Mouse (Mus musculus) CH12.LX (cell line): ENCODE results near the gene Ldah. TPM values are rescaled to one million over a fixed set of nuclear protein-coding genes. Genes with fewer than 3 reads are reported as not detected.

Experiments used
- DNase-seq: peaks from one replicate; pipeline ENCODE4 v3.0.0-alpha.2; 2013; ENCODE audit errors: extremely low read depth
- H3K27ac ChIP-seq: 2 replicates; pipeline ENCODE4 v1.5.1; 2012; ENCODE audit warnings: low read depth, mild to moderate bottlenecking, control low read depth, moderate library complexity; ENCODE audit not compliant: insufficient read depth
- H3K27me3 ChIP-seq: replicated peaks from 2 replicates; pipeline ENCODE3; 2012; ENCODE audit warnings: inconsistent platforms
- H3K36me3 ChIP-seq, 2 experiments: replicated peaks in 1 of 2; 2 replicates each; pipeline versions ENCODE3 to v1.6.1; 2012; ENCODE audit warnings: inconsistent platforms in 1 of 2, low read length in 1 of 2, mild to moderate bottlenecking in 1 of 2, mixed read lengths in 1 of 2, moderate library complexity in 1 of 2; ENCODE audit not compliant: control insufficient read depth in 1 of 2, insufficient read depth in 1 of 2
- H3K4me1 ChIP-seq, 2 experiments: 2 replicates each; pipeline ENCODE4 v1.6.1; 2012; ENCODE audit warnings: inconsistent platforms in 1 of 2, moderate library complexity in 1 of 2; ENCODE audit not compliant: insufficient read depth in 2 of 2, control insufficient read depth in 1 of 2
- H3K4me2 ChIP-seq: 2 replicates; pipeline ENCODE4 v1.6.1; 2012; ENCODE audit warnings: low read depth, mild to moderate bottlenecking, control low read depth; ENCODE audit not compliant: poor library complexity, insufficient read depth, severe bottlenecking
- H3K4me3 ChIP-seq, 3 experiments: fragments of 150-350 bp in 1 of 3; sonication (generic) in 1 of 3; replicated peaks in 1 of 3; 2 replicates each; pipeline versions ENCODE3 to v1.5.1; 2011 to 2012; ENCODE audit warnings: low read depth in 2 of 3, low read length in 2 of 3, mild to moderate bottlenecking in 2 of 3, moderate library complexity in 2 of 3, control low read depth in 1 of 3, improper control_type of control experiment in 1 of 3, inconsistent platforms in 1 of 3, mixed read lengths in 1 of 3; ENCODE audit not compliant: poor library complexity in 1 of 3
- H3K79me2 ChIP-seq: replicated peaks from 2 replicates; pipeline ENCODE4 v1.6.1; 2012; ENCODE audit warnings: mild to moderate bottlenecking, moderate library complexity; ENCODE audit not compliant: control insufficient read depth, poor library complexity, insufficient read depth, severe bottlenecking; ENCODE audit errors: extremely low read depth
- H3K9ac ChIP-seq: 2 replicates; pipeline ENCODE4 v1.6.1; 2012; ENCODE audit warnings: low read depth, mild to moderate bottlenecking, control low read depth, moderate library complexity; ENCODE audit not compliant: insufficient read depth
- H3K9me3 ChIP-seq: replicated peaks from 2 replicates; pipeline ENCODE3; 2012; ENCODE audit warnings: low read length, inconsistent platforms, mixed read lengths
- CHD1 ChIP-seq: IDR thresholded peaks from 2 replicates; pipeline ENCODE4 v1.6.1; 2012; ENCODE audit warnings: low read depth, low read length, improper control_type of control experiment, inconsistent platforms
- CHD2 ChIP-seq: IDR thresholded peaks from 2 replicates; pipeline ENCODE4 v1.6.1; 2011; ENCODE audit warnings: low read length, improper control_type of control experiment
- EP300 ChIP-seq: IDR thresholded peaks from 2 replicates; pipeline ENCODE4 v1.6.1; 2011; ENCODE audit warnings: low read length, improper control_type of control experiment
- HCFC1 ChIP-seq: IDR thresholded peaks from 2 replicates; pipeline ENCODE4 v1.6.1; 2012; ENCODE audit warnings: low read depth, mild to moderate bottlenecking, inconsistent platforms, low read length, improper control_type of control experiment
- IRF4 ChIP-seq: IDR thresholded peaks from 2 replicates; pipeline ENCODE4 v1.6.1; 2014; ENCODE audit warnings: low read depth, mild to moderate bottlenecking, inconsistent platforms, low read length, improper control_type of control experiment
- MAFK ChIP-seq: IDR thresholded peaks from 2 replicates; pipeline ENCODE4 v1.6.1; 2011; ENCODE audit warnings: low read length, improper control_type of control experiment; ENCODE audit not compliant: insufficient replicate concordance
- MAX ChIP-seq: IDR thresholded peaks from 2 replicates; pipeline ENCODE4 v1.6.1; 2011; ENCODE audit warnings: low read length, improper control_type of control experiment
- MAZ ChIP-seq: IDR thresholded peaks from 2 replicates; pipeline ENCODE4 v1.6.1; 2012; ENCODE audit warnings: low read depth, mild to moderate bottlenecking, inconsistent platforms, low read length, improper control_type of control experiment, moderate library complexity
- MEF2A ChIP-seq: IDR thresholded peaks from 2 replicates; pipeline ENCODE4 v1.6.1; 2014; ENCODE audit warnings: low read depth, mild to moderate bottlenecking, inconsistent platforms, low read length, improper control_type of control experiment, borderline replicate concordance
- MXI1 ChIP-seq: IDR thresholded peaks from 2 replicates; pipeline ENCODE4 v1.6.1; 2011; ENCODE audit warnings: mild to moderate bottlenecking, low read depth, low read length, improper control_type of control experiment
- NELFE ChIP-seq: IDR thresholded peaks from 2 replicates; pipeline ENCODE4 v1.6.1; 2011; ENCODE audit warnings: low read depth, low read length, improper control_type of control experiment
- NRF1 ChIP-seq: IDR thresholded peaks from 2 replicates; pipeline ENCODE4 v1.6.1; 2014; ENCODE audit warnings: low read depth, mild to moderate bottlenecking, inconsistent platforms, low read length, improper control_type of control experiment, moderate library complexity
- PAX5 ChIP-seq: IDR thresholded peaks from 2 replicates; pipeline ENCODE4 v1.6.1; 2012; ENCODE audit warnings: low read length, inconsistent platforms, mixed read lengths
- POLR2A ChIP-seq: IDR thresholded peaks from 2 replicates; pipeline ENCODE4 v1.6.1; 2011; ENCODE audit warnings: low read depth, mild to moderate bottlenecking, improper control_type of control experiment, low read length
- RAD21 ChIP-seq: IDR thresholded peaks from 2 replicates; pipeline ENCODE4 v1.6.1; 2011; ENCODE audit warnings: low read depth, mild to moderate bottlenecking, low read length, improper control_type of control experiment, moderate library complexity
- SIN3A ChIP-seq: IDR thresholded peaks from 2 replicates; pipeline ENCODE4 v1.6.1; 2012; ENCODE audit warnings: low read length, improper control_type of control experiment, inconsistent platforms
- TBP ChIP-seq: conservative IDR thresholded peaks from 2 replicates; pipeline ENCODE4 v1.6.1; 2011; ENCODE audit warnings: low read depth, low read length, improper control_type of control experiment
- TCF12 ChIP-seq: IDR thresholded peaks from 2 replicates; pipeline ENCODE4 v1.6.1; 2014; ENCODE audit warnings: low read depth, mild to moderate bottlenecking, inconsistent platforms, low read length, improper control_type of control experiment
- UBTF ChIP-seq: IDR thresholded peaks from 2 replicates; pipeline ENCODE4 v1.6.1; 2012; ENCODE audit warnings: low read depth, mild to moderate bottlenecking, inconsistent platforms, low read length, improper control_type of control experiment, moderate library complexity
- USF1 ChIP-seq: IDR thresholded peaks from 2 replicates; pipeline ENCODE4 v1.6.1; 2014; ENCODE audit warnings: low read depth, mild to moderate bottlenecking, inconsistent platforms, low read length, improper control_type of control experiment
- USF2 ChIP-seq: conservative IDR thresholded peaks from 2 replicates; pipeline ENCODE4 v1.6.1; 2011; ENCODE audit warnings: low read depth, low read length, improper control_type of control experiment
- ZNF384 ChIP-seq: IDR thresholded peaks from 2 replicates; pipeline ENCODE4 v1.6.1; 2012; ENCODE audit warnings: low read depth, low read length, improper control_type of control experiment, inconsistent platforms
- dilution Hi-C: fragments of 300-500 bp; cut with MboI; formaldehyde crosslinking; loops from 2 replicates; pipeline ENCODE4 v1.14.3; 2020; ENCODE audit warnings: low sequenced_read_pairs; ENCODE audit not compliant: extremely low pct_unique_long_range_greater_than_20kb, extremely low pct_ligation_motif_present
- in situ Hi-C: fragments of 300-500 bp; cut with MboI; formaldehyde crosslinking; loops from 3 replicates; pipeline ENCODE4 v1.14.3; 2019; ENCODE audit warnings: low sequenced_read_pairs, low pct_ligation_motif_present, low pct_unique_long_range_greater_than_20kb, mixed read lengths
- polyA plus RNA-seq: library from polyadenylated mRNA; unstranded; fragments of >175 nt; gene quantifications from 2 replicates; pipeline ENCODE4 v1.2.1, GENCODE M21; 2012; ENCODE audit warnings: low read depth; ENCODE audit not compliant: insufficient read length
- total RNA-seq, 2 experiments: library from RNA; depleted of rRNA; stranded (reverse); fragments of 300-350 nt in 1 of 2; fragments of >200 nt in 1 of 2; gene quantifications; 2 replicates each; pipeline ENCODE4 v1.2.3; 2012 to 2014

Gene Ldah
- total and polyA plus RNA-seq, 3 experiments = 18.2 to 41.5 (median 34.5) TPM

GRCm38 (mm10) chr12:8289499-8289898, 81.6 kb downstream of the Ldah start:
- no peak overlapping the region for H3K27ac ChIP-seq
- in situ Hi-C loops (loop anchor here (10.0 kb wide), 1 partner anchor 235 kb away; no protein-coding TSS in a partner anchor), dilution Hi-C loops (no loop called here)
- no peak for DNase-seq
- H3K36me3 ChIP-seq = peaks cover 0 to 32% of the 10 kb centered on the region in 2 experiments
- TF ChIP-seq MXI1 (no peak), TCF12 (no peak), USF1 (no peak), EP300 (no peak), MAFK (no peak), PAX5 (no peak), CHD1 (no peak), USF2 (no peak), ZNF384 (no peak), MEF2A (no peak), IRF4 (no peak), NRF1 (no peak), RAD21 (no peak), NELFE (no peak), POLR2A (no peak), CHD2 (no peak), TBP (no peak), MAZ (no peak), HCFC1 (no peak)
- H3K4me2 ChIP-seq = no peak overlapping the region
- no peak overlapping the region for H3K4me3 ChIP-seq
- peaks cover 0 to 18% of the 10 kb centered on the region in 2 experiments; a peak in 2 of 4 replicates for H3K4me1 ChIP-seq
- no peaks in the 10 kb centered on the region for H3K79me2 ChIP-seq
- H3K9ac ChIP-seq = no peak overlapping the region
- H3K9me3 ChIP-seq = no peaks in the 10 kb centered on the region
- no peaks in the 10 kb centered on the region for H3K27me3 ChIP-seq

GRCm38 (mm10) chr12:8291157-8291853, 83.4 kb downstream of the Ldah start:
- H3K4me2 ChIP-seq = no peak overlapping the region
- dilution Hi-C loops (no loop called here), in situ Hi-C loops (no loop called here)
- H3K27ac ChIP-seq = no peak overlapping the region
- H3K9ac ChIP-seq = no peak overlapping the region
- no peak for TF ChIP-seq RAD21
- no peak for TF ChIP-seq UBTF
- TF ChIP-seq SIN3A = no peak
- TF ChIP-seq PAX5 = no peak
- TF ChIP-seq HCFC1 = no peak
- no peak for TF ChIP-seq MAFK
- no peak for TF ChIP-seq USF1
- no peak for TF ChIP-seq CHD2
- no peak for TF ChIP-seq MAX
- no peak for DNase-seq
- H3K36me3 ChIP-seq = peaks cover 0 to 20% of the 10 kb centered on the region in 2 experiments
- no peak overlapping the region for H3K4me3 ChIP-seq
- H3K4me1 ChIP-seq = peaks cover 8 to 36% of the 10 kb centered on the region in 2 experiments
- H3K79me2 ChIP-seq = no peaks in the 10 kb centered on the region
- no peaks in the 10 kb centered on the region for H3K9me3 ChIP-seq
- H3K27me3 ChIP-seq = no peaks in the 10 kb centered on the region
